Mouse (Mus musculus): ENCODE data around the gene Csf2ra.
A peak's percentile ranks its signal among the peaks of the same experiment; 100 is the strongest.
"Not testable (repeated sequence)": the region's sequence is repeated elsewhere in the genome, so short reads cannot be mapped to it uniquely, and the experiment has no call there.

Csf2ra gene

DNA sequence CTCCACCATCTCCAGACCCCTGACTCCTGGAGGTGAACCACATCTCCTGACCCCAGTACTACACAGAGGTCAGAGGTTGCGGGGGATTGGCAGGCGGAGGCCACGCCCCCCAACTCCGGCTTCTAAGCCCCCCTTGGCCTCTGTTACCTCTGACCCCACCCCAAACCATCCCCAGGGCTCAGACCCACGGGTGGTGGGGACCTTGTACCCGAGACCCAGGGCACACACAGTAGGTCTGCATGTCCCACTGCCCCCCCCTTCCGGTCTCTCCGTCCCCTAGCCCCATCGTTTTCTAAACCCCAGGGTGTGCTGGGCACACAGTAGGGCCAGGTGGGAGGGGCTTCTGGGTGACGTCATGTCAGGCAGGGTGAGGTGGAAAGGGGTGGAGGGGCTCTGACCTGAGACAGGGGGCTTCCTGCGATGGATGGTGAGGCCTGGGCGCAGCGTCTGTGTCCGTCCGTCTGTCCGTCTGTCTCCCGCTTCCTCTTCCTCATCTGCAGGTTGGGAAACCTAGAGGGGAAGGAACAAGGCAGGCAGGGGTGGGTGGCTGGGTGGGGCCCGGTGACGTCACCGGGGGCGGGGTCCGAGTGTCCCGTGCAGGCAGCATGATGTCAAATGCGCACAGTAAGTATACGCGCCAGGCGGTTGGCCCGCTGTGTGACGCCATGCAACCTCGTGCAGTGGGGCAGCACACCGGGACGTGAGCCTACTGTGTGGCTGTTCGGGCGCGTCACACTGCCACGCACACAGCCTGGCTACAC, at the start of gene Csf2ra:
Gene Csf2ra (minus strand): TSS at position 489 of the 761 bp plus-strand sequence.
- DNase-seq (ENCODE audit: low spot score), result no peak

- DNase-seq (ENCODE audit: low spot score), result peak; percentile 50
These were observed 47.2 kb upstream of the Csf2ra start for GRCm38 (mm10) chr19:61275446-61275845.

DNA sequence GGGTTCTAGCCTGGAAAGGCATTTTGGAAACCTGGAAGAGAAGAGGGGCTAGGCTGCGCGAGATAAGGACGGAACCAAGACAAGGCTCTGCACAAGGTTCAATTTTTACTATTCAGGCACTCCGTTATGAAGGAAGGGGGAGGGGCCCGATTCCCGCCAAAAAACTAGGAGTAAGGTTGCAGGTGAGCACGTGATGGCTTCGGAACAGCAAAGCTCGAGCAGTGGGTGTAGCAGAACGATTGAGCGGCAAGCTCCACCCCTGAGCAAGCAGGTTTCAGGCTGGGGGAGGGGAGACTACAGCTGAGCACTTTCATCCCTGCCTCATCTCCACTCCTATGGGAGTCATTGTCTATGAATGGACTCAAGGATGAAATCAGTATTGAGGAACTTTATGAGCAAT, 40.9 kb upstream of the Csf2ra start:
- not testable (repeated sequence) for DNase-seq (ENCODE audit: low spot score)

DNA sequence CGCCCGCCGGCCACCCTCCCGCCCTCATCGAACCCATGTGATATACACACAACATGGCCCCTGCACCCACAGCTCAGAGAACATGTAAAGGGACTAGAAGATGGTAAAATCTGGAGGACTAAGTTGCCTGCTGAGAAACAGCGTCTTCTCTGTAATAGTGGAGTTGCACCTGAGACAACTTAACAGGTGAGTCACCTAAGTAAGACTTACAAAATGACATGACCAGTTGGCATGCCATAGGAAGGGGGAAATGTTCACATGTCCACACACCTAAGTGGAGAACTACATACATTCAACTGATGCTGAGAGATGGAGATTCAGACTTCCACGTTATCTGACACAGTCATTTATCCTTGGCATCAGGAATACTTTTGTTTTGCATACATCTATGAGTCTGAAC, 38.9 kb upstream of the Csf2ra start:
- DNase-seq (ENCODE audit: low spot score), result peak; percentile 25

GRCm38 (mm10) chr19:61266651-61267050, 38.4 kb upstream of the Csf2ra start:
- DNase-seq (ENCODE audit: low spot score), result peak; percentile 73

GRCm38 (mm10) chr19:61266246-61266615, 38.0 kb upstream of the Csf2ra start:
- peak; percentile 62 for DNase-seq (ENCODE audit: low spot score)

DNA sequence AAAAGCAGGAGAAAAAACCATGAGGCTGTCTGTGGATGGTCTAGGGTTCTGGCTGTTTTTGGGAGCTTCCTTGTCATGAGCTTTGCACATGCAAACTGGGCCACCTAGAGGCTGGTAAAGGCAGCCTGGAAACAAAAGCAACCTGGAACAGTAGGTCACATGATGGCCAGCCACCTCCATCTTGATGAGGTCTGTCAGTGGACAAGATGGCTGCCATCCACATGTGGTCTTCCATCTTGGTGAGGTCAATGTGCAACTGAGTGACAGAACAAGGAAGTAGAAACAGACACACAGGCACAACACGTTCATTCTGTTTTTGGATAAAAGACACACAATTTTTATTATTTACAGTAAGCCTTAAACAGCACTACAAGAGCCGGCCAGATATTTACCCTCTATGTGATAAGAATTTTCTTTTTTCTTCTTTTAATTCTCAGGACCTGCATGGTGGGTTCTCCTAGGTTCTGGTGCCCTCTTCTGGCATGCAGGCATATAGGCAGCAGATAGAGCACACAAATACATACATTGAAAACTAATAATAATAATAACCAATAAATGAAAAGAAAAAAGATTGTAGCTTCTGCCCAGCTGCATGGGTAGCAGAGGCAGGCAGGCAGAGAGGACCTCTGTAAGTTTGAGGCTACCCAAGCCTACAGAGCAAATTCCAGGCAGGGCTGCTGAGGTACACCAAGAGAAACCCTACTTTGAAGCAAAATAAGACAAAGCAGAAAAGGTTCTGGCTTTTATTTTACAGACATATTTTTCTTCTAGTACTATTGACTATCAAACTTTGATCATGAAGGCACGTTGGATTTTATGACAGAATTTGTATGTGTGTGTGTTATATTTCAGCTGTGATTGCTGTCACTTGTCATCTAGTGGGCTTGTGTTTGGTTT, 37.4 kb upstream of the Csf2ra start:
- peak; percentile 77 for DNase-seq (ENCODE audit: low spot score)

DNA sequence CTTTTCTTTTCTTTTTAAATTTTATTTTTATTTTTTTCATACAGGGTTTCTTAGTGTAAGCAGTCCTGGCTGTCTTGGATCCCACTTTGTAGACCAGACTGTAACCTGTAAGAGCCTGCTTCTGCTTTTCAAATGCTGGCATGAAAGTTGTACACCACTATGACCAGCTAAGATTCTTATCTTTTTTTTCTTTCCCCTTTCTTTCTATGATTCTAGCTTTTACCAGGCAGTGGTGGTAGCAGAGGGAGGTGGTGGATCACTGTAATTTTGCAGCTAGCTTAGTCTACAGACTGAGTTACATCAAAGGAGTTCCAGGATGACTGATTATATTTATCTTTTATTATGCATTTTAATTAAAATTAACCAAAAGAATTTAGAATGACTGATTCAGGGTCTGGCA, 36.7 kb upstream of the Csf2ra start:
- DNase-seq (ENCODE audit: low spot score), result no peak

DNA sequence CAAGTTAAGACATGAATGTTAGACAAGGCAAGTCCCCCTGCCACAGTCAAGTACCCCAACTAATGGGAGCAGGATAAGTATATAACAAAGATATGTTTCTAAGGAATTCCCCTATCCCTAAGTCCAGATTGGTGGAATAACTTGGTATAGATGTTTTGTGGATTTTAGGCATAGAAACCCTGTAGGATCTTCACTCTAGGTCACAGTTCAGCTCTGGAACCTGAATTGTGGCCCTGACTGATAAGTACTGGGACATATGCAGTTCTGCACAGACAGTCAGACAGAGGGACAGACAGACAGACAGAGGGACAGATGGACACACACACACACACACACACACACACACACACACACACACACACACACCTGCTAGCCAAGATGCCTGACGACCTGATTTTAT, 36.0 kb upstream of the Csf2ra start:
- peak; percentile 39 for DNase-seq (ENCODE audit: low spot score)

- DNase-seq (ENCODE audit: low spot score), result no peak
These were observed 33.0 kb upstream of the Csf2ra start for GRCm38 (mm10) chr19:61261241-61261640.

DNA sequence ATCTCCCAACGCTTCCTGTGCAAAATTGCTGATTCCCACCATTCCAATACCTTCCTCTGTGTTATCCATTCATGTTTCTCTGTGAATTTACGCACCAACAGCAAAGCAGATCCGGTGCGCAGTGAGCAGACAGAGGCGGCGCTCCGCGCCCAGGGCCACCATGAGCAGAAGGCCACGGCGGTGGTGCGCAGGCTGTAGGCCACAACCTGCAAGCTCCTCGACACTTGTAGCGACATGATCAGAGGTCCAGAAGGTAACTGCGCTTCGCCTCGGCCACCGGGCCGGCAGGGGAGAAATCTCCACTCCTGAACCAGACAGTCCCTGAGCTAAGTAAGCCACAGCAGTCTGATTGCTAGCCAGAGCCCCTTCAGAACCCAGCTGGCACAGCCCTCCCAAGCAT, 29.5 kb upstream of the Csf2ra start:
- DNase-seq (ENCODE audit: low spot score), result no peak

- no peak for DNase-seq (ENCODE audit: low spot score)
These were observed 28.1 kb upstream of the Csf2ra start for GRCm38 (mm10) chr19:61256166-61256887.

- not testable (repeated sequence) for DNase-seq (ENCODE audit: low spot score)
These were observed 19.1 kb upstream of the Csf2ra start for GRCm38 (mm10) chr19:61247334-61247733.

DNA sequence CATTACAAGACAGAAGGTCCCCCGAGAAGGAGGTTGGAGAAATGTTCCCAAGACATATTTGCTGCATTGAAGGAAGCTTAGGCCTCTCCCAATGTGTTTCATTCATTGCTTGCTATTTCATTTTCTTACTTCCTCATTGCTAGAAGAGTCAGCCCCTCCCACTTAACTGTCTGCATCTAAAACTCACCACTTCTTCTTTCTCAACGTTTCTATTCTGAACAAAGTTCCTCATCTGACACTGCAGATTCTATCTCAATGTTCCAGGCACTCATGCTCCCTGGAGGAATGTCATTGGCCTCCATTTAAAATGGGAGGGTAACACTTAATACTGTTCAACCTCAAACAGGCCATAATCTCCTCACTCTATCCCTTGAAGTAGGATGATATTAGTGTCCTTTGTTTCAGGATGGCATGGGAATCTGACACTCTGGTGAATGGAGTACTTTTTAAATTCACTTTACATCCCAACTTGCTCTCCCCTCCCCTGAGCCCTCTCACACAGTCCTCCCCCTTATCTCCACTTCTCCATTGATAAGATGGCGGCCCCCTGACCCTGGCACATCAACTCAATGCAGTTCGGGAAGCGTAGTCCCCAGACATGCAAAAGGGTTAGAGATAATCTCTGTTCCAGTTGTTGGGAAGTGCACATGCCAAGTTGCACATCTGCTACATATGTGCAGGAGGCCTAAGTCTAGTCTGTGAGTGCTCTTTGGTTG, 16.6 kb upstream of the Csf2ra start:
- no peak for DNase-seq (ENCODE audit: low spot score)

- no peak for DNase-seq (ENCODE audit: low spot score)
These were observed 9.7 kb upstream of the Csf2ra start for GRCm38 (mm10) chr19:61237967-61238366.

DNA sequence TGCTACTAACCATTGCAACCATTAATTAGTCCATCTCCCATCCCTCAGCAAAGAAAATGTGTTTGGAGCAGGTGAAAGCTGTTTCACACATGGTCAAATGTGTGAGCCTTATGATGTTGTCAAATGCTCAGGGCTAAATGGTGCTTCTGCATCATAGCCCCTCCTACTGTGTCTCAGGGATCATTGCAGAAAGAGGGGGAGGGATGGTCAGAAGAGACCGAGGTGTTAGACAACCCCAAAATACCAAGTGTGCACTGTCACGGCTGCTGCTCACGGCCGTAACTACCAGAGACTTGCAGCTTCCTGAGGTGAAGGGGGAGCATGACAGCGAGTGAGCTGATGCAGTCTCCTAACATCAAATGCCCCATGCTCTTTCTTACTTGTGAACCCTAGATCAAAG, 6.3 kb upstream of the Csf2ra start:
- no peak for DNase-seq (ENCODE audit: low spot score)

GRCm38 (mm10) chr19:61226928-61227854, 1.0 kb downstream of the Csf2ra start:
- DNase-seq (ENCODE audit: low spot score), result peak; percentile 89

DNA sequence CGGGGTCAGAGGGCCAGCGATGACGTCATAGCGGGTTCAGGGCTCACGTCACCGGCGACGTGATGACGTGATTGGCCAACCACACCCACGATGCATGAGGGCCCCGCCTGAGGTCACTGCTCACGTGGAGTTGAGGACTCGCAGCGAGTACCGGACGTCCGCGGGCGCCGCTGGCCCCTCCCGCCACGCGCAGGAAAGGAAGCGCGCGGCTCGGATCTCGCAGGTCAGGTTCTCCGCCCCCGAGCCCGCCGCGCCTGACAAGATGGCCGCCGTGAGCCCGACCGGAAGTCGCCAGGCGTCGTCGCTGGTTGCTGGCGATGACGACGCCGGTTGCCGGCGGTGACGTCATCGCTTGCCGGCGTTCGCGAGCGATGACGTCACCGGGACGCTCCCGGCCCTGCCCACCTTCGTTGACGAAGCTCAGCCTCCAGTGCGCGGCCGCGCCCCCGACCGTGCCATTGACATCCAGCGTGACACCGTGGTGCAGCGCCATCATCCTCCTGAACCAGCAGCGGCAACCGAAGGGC, 1.8 kb downstream of the Csf2ra start:
- DNase-seq (ENCODE audit: low spot score), result peak; percentile 81

GRCm38 (mm10) chr19:61225526-61226400, 2.5 kb downstream of the Csf2ra start:
- peak; percentile 92 for DNase-seq (ENCODE audit: low spot score)

All from retina, embryonic 14.5 days (tissue).